Mouse (Mus musculus) olfactory bulb, adult 2 months (tissue): ENCODE measurements at regions not wholly inside any gene's neighbourhood (a gene's known extent, or its start where the extent isn't known, plus 50 kb on each side); places are given as distances from the start of the nearest gene placed in this dataset.

Source experiments
- H3K27ac ChIP-seq: fragments of 200-500 bp; 2 replicates; pipeline ENCODE4 v1.5.1; 2012; ENCODE audit warnings: low read depth, low read length; ENCODE audit not compliant: insufficient read depth
- H3K4me1 ChIP-seq: fragments of 200-500 bp; 2 replicates; pipeline ENCODE4 v1.6.1; 2012; ENCODE audit warnings: low read length; ENCODE audit not compliant: control insufficient read depth, insufficient read depth
- H3K4me3 ChIP-seq: fragments of 200-500 bp; 2 replicates; pipeline ENCODE4 v1.5.1; 2012; ENCODE audit warnings: mild to moderate bottlenecking, low read depth, low read length, moderate library complexity; ENCODE audit not compliant: insufficient read depth
- CTCF ChIP-seq: fragments of 200-500 bp; IDR thresholded peaks from 2 replicates; pipeline ENCODE4 v1.5.1; 2012; ENCODE audit warnings: low read depth, mild to moderate bottlenecking, low read length, moderate library complexity; ENCODE audit not compliant: insufficient read depth
- POLR2A ChIP-seq: fragments of 200-500 bp; IDR thresholded peaks from 2 replicates; pipeline ENCODE4 v1.6.1; 2012; ENCODE audit warnings: mild to moderate bottlenecking, low read depth, low read length, moderate library complexity; ENCODE audit not compliant: insufficient read depth
- WGBS: fragments of 180-500 bp; shearing (Covaris S2); methylation state at CpG from one replicate; pipeline ENCODE4 v1.1.7; 2018; 5-methylcytosine and 5-hydroxymethylcytosine counted together

GRCm38 (mm10) chr3:15175811-15176210 lies 156.3 kb downstream of the Gm9733 start:
- Histone ChIP-seq H3K4me1 (no peaks in the 10 kb centered on the region), H3K27ac (no peak overlapping the region), H3K4me3 (no peak overlapping the region)
- 86% methylated on average over 2 of the region's 2 CpGs for WGBS
- no peak for TF ChIP-seq CTCF
- TF ChIP-seq POLR2A, result no peak

DNA sequence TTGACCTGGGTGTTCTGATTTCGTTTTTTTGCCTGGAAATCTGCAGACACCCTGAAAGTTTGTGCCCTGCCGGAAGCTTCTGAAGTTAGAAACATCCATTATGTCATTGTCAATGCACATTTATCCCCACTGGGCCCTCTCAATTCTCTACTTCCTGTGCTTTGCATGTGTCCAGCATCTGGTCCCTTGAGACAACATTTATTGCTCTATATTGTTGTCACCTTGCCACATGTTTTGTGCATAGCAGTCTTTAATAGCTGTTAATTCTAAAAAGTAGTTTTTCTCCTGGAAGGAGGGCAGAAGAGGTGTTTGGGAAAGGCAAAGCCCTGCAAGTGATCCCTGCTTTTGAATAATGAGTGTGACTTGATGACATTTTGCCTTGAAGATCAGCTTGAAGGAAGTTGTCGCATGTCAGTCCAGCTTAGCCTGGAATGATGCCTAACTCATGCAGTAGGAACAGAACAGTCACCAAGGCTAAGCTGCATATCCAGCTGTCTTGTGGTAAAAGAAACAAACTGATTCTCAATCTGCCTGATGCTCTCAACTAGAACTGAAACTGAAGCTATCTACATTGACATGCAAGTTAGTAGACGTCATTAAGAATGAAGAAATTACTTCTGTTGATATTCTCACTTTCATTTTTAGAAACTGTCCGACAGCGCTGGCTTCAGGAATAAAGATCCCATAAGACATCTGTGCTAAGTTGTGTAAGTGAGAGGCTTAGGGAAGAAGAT lies 152.9 kb downstream of the Gm9733 start:
- Histone ChIP-seq H3K27ac (no peak overlapping the region), H3K4me1 (no peaks in the 10 kb centered on the region), H3K4me3 (no peak overlapping the region)
- TF ChIP-seq POLR2A (no peak), CTCF (no peak)
- 80% methylated on average over 6 of the region's 6 CpGs for WGBS

DNA sequence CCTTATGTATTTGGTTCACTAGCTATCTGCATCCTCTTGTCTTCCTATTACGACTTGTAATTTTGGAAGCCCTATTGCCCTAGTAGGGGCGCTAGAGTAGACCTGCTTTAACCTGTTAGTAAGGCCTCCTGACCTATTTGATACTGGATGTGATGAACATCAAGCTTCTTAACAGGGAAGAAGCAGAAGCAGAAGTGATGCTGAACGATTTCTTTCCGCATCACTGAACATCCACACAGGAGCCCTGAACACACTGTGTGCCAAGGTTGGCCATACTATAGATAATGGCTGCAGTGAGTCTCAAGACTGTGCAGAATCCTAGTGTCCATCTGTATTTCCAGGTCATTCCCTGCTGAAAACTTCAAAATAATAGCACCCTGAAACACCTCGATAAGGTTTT lies 151.0 kb downstream of the Gm9733 start:
- Histone ChIP-seq H3K4me1 (no peaks in the 10 kb centered on the region), H3K4me3 (no peak overlapping the region), H3K27ac (no peak overlapping the region)
- 93% methylated on average over 5 of the region's 5 CpGs for WGBS
- TF ChIP-seq POLR2A (no peak), CTCF (no peak)

DNA sequence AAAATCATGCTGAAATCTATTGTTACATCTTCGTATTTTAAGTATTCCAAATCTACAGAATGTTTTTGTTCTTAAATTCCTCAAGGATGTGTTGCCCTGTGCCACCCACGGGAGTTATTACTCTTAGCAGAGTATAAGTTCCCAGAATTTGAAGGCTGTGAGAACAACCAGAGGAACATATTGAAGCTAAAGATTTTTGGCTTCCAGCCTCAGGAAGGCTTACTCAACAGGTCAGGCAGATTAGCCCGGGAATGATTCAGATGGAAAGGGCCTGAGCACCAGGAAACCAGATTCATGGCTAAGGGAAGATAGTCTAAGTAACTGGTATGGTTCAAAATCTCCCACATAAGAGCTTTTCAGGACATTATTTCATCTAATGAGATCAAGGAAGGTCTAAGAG lies 145.4 kb downstream of the Gm9733 start:
- H3K4me1 ChIP-seq, result no peaks in the 10 kb centered on the region
- H3K27ac ChIP-seq, result no peak overlapping the region
- no peak overlapping the region for H3K4me3 ChIP-seq
- 81% methylated on average over 3 of the region's 3 CpGs for WGBS
- TF ChIP-seq CTCF, result no peak
- no peak for TF ChIP-seq POLR2A

DNA sequence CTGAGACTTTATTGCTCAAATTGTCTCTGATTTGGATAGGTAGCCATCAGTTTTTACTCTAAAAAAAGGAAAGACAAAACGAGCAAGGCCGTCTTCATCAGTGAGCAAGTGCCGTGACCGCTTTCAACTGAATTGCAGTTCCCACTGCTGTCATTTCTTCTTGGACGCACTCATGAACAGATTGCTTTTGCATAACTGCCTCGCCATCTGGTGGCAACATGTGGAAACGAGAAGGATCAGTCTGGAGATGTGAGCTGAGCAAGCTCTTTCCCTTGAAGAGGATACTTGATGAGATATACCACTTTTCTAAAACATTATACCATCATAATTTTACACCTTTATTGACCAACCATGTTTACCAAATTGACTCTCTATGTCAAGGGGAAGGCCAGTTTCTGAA lies 137.7 kb downstream of the Gm9733 start:
- H3K4me3 ChIP-seq, result no peak overlapping the region
- H3K4me1 ChIP-seq, result no peaks in the 10 kb centered on the region
- under 1% methylated on average over 7 of the region's 7 CpGs for WGBS
- TF ChIP-seq POLR2A, result no peak
- TF ChIP-seq CTCF, result peak; percentile 51; the same call in 1 of the 2 replicates
- no peak overlapping the region for H3K27ac ChIP-seq

DNA sequence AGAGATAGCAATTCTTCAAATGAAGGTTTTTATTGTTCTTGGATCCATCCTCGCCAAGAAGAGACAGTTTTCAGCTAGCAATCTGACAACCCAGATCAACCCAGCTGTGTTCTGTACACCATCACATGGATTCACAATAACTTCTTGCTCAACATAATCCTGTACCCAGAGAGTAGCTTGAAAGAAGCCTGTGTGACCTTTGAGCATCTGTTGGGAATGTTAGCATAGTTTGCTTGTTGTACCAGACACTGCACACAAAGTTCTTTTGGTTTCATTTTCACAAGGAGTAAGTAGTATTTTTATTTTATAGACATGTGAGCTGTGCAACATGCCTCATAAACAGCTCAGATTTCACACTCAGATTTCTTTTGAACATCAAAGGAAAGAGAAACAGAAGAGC lies 136.0 kb downstream of the Gm9733 start:
- WGBS, result 63% methylated on average over 1 of the region's 1 CpGs
- TF ChIP-seq CTCF (no peak), POLR2A (no peak)
- H3K4me3 ChIP-seq, result no peak overlapping the region
- H3K27ac ChIP-seq, result no peak overlapping the region
- no peaks in the 10 kb centered on the region for H3K4me1 ChIP-seq

DNA sequence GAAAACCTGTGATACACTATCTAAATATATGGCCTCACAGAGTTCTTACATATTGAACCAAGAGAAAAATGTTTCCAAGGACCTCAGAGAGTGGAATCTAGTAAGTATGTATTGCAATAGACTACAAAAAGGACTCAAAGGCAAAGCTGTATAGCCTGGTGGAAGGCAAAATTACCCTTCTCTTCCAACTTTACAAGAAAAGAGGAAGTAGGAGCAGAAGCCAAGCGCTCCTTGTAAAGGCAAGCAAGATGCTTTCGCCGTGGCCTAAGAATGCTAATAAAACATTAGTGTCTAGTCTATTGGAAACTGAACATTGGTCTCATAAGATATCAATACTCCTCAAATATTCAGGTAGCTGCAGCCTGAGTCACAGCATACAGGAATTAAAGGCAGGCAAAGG lies 134.0 kb downstream of the Gm9733 start:
- H3K4me1 ChIP-seq, result no peaks in the 10 kb centered on the region
- no peak for TF ChIP-seq POLR2A
- TF ChIP-seq CTCF, result no peak
- 89% methylated on average over 3 of the region's 3 CpGs for WGBS
- no peak overlapping the region for H3K4me3 ChIP-seq
- H3K27ac ChIP-seq, result no peak overlapping the region

GRCm38 (mm10) chr3:15200309-15200708 lies 131.8 kb downstream of the Gm9733 start:
- Histone ChIP-seq H3K4me3 (no peak overlapping the region), H3K4me1 (no peaks in the 10 kb centered on the region), H3K27ac (no peak overlapping the region)
- 48% methylated on average over 1 of the region's 1 CpGs for WGBS
- TF ChIP-seq POLR2A (no peak), CTCF (no peak)

- no peak for TF ChIP-seq CTCF
- H3K4me3 ChIP-seq, result no peak overlapping the region
- no peak overlapping the region for H3K27ac ChIP-seq
- no peaks in the 10 kb centered on the region for H3K4me1 ChIP-seq
Observed at GRCm38 (mm10) chr3:15200990-15201389, 131.1 kb downstream of the Gm9733 start.

DNA sequence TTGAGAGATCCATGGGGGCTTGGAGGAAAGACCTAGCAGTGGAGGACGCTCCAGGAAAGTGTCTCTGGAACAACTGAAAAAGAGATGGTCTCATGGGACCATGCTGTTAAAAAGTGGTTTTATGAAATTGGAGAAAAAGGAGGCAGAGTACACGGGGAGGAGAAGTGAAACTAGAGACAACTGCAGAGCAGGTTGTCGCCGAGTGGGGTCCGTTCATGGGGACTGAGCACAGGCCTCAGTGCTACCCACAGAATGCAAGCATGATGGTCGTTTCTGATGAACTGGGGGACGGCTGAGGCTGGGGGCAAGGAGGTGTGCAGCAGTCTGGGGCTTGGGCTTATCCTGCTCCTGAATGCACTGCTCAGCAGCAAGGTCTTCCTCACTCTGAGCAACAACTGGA lies 129.3 kb downstream of the Gm9733 start:
- Histone ChIP-seq H3K4me1 (no peaks in the 10 kb centered on the region), H3K4me3 (no peak overlapping the region), H3K27ac (no peak overlapping the region)
- TF ChIP-seq POLR2A (no peak), CTCF (no peak)
- 86% methylated on average over 7 of the region's 7 CpGs for WGBS
